Mouse (Mus musculus) frontal cortex, adult 2 months (tissue): ENCODE measurements at regions not wholly inside any gene's neighbourhood (a gene's known extent, or its start where the extent isn't known, plus 50 kb on each side); places are given as distances from the start of the nearest gene placed in this dataset.

ENCODE experiments used
- DNase-seq, 2 experiments: peaks; one replicate each; pipeline ENCODE4 v3.0.0; 2022; ENCODE audit warnings: low spot score in 1 of 2; ENCODE audit errors: extremely low spot score in 1 of 2

DNA sequence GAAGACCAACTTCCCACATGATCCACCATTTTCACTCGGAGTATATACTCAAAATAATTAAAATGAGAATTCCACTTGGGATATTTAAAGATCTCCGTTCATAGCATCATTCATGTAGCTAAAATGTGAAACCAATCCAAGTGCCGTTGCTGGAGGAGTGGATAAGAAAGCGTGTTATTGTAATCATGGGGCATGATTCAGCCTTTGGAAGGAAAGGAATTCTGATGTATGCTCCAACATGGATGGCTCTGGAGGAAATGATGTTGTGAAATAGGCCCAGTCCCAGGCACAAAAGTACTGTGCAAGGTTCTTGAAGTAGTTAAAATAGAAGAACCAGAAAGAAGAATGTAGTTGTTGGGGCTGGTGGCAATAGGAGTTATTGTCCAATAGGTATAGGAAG, 64.7 kb upstream of the Rbms1 start:
- no peak for DNase-seq

DNA sequence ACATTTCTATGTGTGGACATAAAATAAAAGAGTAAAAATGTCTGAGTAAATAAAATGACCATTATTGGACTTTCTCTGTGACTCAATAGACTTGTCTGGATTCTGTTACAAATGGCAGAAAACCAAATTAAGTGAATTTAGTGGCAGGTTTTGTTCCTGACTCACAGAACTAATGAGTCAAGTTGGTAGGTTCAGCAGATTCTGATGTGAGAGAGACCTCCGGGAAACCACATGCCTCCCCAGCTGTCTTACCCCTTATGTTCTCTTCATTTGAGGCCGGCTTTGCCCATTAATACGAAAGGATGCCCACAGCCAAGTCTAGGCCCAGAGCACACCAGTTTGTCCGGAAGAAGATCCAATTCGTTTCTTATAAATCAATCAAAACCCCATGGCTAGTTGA, 59.4 kb upstream of the Rbms1 start:
- no peak for DNase-seq

DNA sequence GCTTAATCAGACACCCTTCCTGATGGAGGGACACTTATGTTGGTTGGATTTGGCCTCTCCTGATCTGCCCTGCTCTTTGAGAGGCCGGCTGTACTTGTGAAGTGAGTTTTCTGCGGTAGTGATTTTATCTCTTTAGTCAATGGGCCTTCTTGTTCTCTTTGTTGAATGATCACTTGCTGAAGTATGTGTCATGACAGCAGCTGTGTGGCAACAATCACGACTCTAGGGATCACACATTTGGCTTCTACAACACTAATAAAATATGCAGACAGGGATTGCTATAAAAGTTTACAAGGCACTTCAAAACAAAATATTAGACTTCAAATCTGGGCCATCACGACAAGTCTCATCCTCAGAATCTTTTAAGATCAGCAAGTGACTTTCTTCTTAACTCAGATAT, 57.8 kb upstream of the Rbms1 start:
- DNase-seq: no peak

DNA sequence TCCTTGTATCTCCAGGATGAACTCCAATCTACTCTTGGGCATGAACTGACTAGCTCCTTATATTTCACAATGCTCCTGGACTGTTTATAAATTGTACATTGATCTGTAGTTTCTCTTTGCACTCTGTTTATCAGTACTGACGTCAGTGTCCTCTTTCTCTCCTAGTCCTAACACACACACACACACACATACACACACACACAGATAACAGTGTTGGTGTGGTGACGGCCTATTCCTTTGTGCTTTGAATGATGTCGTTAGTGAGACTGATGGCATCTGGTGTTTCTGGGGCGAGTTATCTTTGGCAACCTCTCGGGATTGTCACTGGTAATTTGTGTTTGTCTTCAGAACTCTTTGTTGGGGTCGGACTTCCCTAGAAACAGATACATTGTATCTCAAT, 50.0 kb upstream of the Rbms1 start:
- DNase-seq: no peak
